Mouse (Mus musculus) cerebellum, adult 9-10 months (tissue): ENCODE data around the gene Pnpla2.
"Not testable (repeated sequence)": the region's sequence is repeated elsewhere in the genome, so short reads cannot be mapped to it uniquely, and the experiment has no call there.

Source experiments
- DNase-seq: peaks from one replicate; pipeline ENCODE4 v3.0.0; 2022

Gene Pnpla2

DNA sequence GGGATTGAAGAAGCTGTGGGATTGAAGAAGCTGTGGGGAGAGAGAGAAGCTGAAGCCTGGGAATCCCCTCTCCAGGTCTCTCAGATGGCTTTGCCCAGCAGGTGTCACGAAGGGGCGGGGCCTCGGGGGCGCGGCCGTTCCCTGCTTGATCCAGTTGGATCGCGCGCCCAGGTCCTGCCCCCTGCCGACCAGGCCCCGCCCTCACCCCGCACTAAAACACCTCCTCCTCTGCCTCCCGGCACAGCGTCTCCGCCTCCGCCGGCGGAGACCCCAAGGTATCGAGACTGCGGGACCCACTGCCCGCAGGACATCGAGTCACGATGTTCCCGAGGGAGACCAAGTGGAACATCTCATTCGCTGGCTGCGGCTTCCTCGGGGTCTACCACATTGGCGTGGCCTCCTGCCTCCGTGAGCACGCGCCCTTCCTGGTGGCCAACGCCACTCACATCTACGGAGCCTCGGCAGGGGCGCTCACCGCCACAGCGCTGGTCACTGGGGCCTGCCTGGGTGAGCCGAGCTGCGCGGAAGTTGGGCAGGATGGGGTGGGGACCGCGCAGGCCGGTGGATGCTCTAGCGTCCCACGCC is at the start of gene Pnpla2:
Gene Pnpla2 (plus strand): TSS at position 232 of the 585 bp plus-strand sequence.
- DNase-seq: peak; percentile 90

DNA sequence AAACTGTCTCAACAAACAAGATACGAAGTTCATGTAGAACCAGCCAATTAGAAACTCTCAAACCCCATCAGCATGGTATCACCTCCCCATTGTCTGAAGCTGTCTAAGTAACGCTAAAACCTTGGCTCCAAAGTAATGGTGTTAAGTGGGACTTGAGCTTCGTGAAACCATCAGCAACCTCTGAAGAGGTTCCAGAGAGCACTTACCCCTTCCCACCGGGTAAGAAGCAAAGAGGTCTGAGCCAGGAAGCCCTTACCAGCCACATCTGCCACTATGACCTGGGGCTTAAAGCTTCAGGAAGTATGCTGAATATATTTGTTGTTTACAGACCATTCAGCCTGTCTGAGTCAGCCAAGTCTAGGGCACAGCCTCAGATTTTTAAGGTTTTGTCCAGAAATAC is 49.5 kb upstream of the Pnpla2 start:
- DNase-seq: no peak

- DNase-seq: not testable (repeated sequence)
Measured at GRCm38 (mm10) chr7:141407670-141408069, 47.3 kb upstream of the Pnpla2 start.

GRCm38 (mm10) chr7:141408833-141409232 is 46.2 kb upstream of the Pnpla2 start:
- peak; percentile 96 for DNase-seq

GRCm38 (mm10) chr7:141410631-141411030 is 44.4 kb upstream of the Pnpla2 start:
- no peak for DNase-seq

DNA sequence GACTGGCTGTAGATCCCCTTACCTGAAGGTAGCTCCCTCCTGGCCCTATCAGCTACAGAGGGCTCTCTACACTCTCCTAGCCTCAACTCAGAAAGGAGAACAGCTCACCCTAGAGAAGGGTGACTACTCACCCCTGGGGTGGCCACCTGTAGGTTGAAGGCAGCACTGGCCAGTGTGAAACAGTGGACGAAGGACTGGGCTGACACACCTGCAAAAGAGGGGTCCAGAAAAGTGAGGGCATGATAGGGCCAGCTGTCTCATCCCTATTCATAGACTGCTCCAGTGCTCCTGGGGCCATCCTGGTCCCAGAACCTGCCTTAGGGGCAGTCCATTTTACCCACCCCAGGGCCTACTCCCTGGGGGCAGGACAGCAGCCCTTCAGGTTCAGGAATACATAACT is 43.3 kb upstream of the Pnpla2 start:
- no peak for DNase-seq

- DNase-seq: peak; percentile 71
Measured at GRCm38 (mm10) chr7:141413331-141413730, 41.7 kb upstream of the Pnpla2 start.

DNA sequence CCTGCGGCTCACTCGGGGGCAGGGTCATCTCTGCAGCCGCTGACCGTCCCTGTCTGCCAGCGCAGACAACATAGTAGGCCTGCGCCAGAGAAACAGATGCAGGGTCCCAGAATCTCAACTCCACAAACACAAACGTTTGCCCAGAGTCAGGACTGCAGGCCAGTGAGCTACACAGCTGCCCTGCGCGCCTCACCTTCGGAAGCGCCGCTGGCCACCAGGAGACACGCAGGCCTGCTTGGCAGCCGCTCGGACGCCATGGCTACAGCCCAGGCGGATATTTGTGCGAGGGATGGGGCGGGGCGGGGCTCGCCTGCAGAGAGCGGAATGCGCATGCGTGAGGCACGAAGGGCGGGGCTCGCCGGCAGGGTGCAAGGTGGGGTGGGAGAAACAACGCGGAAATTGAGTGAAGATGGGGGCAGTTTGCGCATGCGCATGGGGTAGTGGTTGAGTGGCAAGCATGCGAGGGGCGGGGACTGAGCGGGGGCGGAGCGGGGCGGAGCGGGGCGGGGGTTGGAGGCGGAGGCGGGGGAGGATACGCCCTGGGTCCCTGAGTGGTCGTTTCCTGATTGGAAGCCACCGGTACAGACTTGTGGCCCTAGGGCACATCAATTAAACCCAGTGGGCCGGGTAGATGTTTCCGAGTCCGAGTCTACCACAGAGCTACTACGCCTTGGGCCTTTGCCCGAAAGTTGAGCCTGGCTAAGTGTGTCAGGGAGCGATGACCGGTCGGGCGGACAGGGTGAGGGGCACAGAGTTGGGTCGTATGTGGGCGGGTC is 41.0 kb upstream of the Pnpla2 start, which contains the start of gene Gatd1:
Gene Gatd1 (minus strand): TSS at position 328 of the 776 bp plus-strand sequence.
- peak; percentile 98 for DNase-seq

- DNase-seq: peak; percentile 55
Measured at GRCm38 (mm10) chr7:141416144-141416841, 38.7 kb upstream of the Pnpla2 start.

DNA sequence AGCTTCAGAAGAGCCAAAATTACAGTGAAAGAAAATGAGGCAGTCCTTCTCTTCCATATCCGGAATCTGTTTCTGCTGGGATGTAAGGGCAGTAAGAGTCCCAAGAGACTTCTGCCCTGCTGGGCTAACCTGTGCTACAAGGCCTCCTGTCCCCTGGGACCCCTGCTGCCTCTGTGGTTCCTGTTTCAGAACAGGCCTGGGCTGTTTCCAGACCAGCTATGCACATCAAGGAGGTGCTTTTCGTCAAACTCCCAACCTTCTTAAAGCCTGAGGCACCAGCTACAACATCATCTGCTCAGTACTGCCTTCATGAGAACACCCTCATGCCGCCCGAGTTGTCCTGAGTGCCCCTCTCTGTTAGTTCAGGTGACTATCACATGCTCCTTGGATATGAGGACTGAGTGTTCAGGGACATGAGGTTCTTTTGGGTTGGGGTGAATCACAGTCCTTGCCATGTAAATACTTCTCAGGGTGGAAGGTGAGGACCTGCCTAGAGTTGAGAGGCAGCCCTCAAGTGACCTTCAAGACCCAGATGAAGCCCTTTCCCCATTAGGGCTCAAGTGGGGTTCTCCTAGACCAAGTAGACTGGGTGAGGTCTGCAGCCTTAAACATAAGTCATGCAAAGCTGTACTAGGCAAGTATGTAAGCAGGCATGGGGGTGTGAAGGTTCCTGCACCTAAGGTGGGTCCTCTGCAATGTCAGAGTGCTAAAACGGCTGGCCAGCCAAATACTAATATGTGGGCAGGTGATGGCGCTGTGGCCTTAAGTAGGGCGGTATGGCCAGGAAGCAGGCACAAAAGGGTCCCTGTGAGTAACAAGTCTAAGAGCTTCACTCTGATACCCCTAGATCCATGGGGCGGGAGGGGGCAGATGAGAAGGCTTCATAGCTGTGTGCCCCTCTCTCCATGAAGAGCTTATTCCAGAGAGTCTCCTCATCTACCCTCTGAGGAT is 37.0 kb upstream of the Pnpla2 start:
- DNase-seq: no peak

DNA sequence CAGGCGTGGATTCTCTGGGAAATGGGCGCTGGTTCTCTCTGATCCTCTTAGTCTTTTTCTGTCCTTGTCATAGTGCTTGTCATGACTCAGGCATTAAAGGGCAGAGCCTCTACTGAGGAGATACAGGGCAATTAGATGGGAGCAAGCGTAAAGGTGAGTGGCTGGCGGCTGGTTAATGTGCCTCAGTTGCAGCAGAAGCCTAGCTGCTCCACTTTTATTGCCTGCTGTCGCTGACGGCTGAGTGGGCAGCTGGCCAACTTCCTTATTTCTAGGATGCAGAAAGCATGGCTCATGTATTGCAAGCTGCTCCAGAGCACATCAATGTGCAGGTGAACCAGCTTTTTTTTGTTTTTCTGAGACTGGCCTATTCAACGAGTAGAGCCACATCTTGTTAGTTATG is 36.0 kb upstream of the Pnpla2 start:
- no peak for DNase-seq

- DNase-seq: no peak
Measured at GRCm38 (mm10) chr7:141420030-141420702, 34.8 kb upstream of the Pnpla2 start.

DNA sequence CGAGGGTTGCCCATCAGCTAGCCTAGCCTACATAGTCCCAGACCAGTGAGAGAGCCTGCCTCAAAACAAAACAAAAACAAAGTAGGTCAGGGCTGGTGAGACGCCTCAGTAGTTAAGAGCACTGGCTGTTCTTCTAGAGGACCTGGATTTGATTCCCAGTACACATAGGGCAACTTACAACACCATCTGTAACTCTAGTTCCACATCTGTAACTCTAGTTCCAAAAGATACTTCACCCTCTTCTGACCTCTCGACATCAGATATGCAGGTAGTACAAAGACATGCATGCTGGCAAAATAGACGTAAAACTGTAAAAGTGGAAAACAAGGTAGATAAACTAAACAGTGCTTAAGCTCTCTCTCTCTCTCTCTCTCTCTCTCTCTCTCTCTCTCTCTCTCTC is 31.2 kb upstream of the Pnpla2 start:
- DNase-seq: no peak

DNA sequence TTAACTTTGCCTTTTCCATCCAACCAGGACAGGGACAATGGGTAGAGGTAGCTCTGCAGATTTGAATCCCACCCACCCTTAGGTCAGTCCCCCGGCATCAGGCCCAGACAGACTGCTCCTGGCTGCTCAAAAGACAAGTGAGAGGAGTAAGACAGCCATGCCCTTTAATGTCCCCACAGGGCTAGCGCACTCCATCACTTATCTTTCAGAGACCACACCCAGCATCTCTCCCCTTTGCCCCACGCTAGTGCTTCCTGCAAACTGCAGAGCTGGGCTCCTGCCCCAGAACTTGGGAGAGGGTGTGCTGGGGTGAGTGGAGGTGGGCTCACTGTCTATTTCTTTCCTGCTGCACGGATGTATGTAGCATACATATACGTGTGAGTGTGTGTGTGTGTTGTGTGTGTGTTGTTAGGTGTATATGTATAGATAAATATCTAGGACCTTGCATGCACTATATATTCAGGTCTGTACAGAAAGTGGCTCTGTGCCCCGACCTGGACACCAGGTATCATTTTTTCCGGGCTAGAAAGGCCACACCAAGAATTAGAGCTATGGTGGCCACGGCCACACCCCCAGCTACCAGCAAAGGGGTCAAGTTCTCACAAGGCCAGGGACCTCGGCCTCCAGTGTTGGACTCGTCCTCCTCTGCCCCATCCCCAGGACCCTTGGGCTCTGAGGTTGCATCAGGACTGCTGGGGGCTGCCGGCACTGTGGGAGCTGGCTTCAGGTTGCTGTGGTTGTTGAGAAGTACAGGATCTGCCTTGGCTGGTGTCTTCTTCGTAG is 27.9 kb upstream of the Pnpla2 start:
- DNase-seq: no peak

DNA sequence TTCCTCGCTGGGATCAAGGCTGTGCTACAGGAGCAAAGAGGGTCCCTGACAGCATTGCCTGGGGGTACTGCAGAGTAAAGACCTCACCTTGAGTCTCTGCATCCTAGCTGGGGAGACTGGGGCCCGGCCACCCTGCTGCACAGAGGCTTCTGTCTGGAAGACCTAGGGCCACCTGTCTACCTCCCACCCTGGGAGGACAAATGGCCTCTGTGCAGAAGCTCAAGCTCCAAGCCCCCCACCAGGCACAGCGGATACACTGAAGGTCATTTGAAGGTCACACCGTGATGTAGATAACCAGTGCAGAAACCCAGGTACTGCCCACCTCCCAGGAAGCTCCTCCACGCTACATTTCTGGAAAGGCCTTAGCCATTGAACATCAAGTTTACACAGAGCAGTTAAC is 26.3 kb upstream of the Pnpla2 start:
- DNase-seq: no peak

GRCm38 (mm10) chr7:141429310-141429709 is 25.7 kb upstream of the Pnpla2 start, which contains the start of gene Cend1:
Gene Cend1 (minus strand): TSS chr7:141429491.
- peak; percentile 94 for DNase-seq

DNA sequence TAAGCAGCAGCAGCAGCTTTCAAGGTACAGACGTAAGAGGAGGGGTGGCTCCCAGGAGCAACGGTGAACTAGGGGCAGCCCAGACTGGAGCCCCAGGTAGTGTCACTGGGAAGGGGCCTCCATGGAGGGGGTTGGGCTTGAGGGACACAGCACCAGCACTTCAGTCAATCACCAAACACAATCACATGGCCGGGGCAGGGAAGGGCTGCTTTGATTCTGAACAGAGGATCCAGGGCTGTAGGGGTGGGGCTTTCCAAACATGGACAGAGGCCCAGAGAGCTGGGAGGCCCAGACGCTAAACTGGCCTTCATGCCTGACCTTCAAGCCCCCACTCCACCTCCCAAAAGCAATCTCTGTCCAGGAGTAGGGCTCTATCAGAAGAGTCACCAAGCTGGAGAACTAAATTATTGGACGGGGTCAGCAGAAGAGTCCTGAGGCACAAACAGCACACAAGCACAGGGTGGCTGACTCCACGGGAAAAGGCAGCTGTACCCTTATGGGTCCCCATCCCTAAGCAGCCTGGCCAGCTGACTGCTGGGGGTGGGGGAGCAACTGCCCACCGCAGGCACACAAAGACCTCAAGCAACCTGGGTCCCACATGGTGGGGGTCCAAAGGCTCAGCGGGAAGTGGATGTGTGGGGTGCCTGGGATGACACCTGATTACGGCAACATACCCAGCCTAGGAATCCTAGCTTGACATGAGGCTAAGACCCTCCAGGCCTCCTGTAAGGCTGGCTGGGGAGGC is 25.0 kb upstream of the Pnpla2 start:
- peak; percentile 71 for DNase-seq

- DNase-seq: peak; percentile 63
Measured at GRCm38 (mm10) chr7:141430585-141431240, 24.3 kb upstream of the Pnpla2 start.

GRCm38 (mm10) chr7:141431434-141432185 is 23.4 kb upstream of the Pnpla2 start:
- DNase-seq: peak; percentile 63
